Mouse (Mus musculus) brain, embryonic 18.5 days (tissue): Measurements from ENCODE around the gene Olfr56.

Experiments used
- DNase-seq: peaks from one replicate; pipeline ENCODE4 v3.0.0-alpha.2; 2012; ENCODE audit warnings: low read depth, low spot score

Gene Olfr56

DNA sequence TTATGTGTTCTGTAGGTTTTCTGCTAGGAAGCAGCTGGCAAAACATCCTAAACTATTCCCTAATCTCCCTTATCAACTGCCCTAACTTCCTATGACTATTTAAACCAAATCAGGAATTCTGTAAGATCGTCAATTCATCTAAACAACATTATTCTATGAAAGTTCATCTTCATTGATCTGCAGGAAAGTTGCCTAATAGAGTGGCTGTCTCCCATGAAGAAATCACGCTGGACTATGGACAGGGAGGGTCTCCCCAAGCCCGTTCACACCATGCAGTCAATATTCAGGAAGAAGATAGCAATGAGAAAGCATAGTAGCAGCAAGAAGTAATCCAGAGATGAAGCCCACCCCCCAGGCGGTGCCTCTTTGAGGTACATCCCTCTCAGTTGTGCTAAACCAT is 112.5 kb downstream of the Olfr56 start:
- DNase-seq = no peak

DNA sequence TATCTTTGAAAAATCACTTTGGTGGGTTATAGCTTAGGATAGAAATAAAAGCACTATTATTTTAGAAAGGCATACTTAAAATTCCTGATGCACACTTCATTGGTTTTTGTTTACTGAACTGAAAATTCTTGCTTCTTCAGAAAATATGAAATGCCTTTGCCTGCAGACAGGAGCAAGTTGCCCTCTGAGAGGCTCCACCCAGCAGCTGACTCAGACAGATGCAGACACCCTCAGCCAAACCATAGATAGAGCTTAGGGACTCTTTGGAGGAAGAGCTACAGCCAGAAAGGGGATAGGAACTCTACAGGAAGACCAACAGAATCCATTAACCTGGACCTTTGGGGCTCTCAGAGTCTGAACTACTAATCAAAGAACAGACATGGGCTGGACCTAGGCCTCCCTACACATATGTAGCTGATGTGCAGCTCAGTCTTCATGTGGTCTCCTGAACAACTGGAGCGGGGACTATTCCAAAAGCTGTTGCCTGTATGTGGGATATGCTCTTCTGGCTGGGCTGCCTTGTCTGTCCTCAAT is 113.4 kb downstream of the Olfr56 start:
- no peak for DNase-seq

- DNase-seq = no peak
Observed at GRCm38 (mm10) chr11:49092786-49093185, 114.1 kb downstream of the Olfr56 start.

DNA sequence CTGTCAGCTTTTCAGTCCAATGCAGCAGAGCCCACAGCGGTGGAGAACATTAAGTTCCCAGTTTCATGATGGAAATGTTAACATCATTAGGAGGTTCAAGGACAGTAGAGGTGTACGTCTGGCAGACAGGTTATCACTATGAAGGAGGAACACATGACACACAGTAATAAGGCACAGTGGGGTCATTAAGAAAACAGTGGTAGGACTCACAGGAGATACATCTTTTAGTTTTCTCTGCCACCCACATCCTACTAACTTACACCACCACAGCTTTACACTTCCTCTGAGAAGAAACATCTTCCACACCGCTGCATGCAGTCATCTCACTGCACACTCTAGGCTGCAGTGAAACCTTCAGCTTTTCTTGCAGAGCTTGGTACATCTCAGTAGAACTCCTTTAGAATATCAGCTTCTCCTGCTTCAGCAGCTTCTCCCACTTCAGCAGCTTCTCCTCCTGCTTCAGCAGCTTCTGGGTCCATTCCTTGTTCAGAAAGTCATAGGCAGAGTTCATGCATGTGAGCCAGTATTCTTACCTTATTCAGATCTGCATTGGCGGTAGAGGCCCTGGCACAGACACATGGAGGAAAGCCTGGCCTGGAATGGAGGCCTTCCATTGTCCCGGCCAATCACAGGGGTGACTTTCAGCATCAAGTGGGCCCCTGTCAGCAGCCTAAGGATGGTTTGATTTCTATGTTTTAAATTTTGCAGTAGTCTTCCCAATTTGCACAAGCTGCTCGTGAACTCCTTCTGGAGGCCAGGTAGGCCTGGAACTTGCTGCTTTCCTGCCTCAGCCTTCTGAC is 115.4 kb downstream of the Olfr56 start:
- no peak for DNase-seq

DNA sequence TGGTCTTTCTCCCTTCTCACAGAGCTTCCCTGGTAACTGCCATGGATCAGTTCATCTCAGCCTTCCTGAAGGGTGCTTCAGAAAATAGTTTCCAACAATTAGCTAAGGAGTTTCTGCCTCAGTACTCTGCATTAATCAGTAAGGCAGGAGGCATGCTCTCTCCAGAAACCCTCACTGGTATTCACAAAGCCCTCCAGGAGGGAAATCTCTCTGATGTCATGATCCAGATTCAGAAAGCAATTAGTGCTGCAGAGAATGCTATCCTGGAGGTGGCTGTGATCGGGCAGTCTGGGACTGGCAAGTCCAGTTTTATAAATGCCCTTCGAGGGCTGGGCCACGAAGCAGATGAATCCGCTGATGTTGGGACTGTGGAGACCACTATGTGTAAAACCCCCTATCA is 116.7 kb downstream of the Olfr56 start:
- no peak for DNase-seq

- DNase-seq = no peak
Observed at GRCm38 (mm10) chr11:49100409-49100808, 121.7 kb downstream of the Olfr56 start.

DNA sequence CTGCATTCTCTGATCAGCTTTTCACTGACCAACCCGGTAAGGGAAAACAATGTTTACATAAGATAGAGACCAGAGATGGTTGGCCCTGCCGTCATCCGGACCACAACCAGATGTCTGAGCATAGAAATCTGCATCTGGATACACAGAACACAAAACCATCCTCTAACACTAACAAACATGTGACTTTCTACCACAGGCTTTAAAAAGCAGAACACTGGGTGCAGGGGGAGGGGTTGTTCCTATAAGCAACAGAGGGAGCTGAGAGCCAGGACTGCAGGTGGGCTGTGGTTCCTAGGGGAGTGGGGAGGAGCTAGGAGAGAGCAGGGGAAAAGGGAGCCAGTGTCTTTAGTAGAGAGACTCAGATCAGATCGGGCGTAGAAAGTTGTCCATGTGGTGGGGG is 122.8 kb downstream of the Olfr56 start:
- no peak for DNase-seq

- DNase-seq = peak; percentile 67
Observed at GRCm38 (mm10) chr11:49103047-49103693, 124.5 kb downstream of the Olfr56 start.

DNA sequence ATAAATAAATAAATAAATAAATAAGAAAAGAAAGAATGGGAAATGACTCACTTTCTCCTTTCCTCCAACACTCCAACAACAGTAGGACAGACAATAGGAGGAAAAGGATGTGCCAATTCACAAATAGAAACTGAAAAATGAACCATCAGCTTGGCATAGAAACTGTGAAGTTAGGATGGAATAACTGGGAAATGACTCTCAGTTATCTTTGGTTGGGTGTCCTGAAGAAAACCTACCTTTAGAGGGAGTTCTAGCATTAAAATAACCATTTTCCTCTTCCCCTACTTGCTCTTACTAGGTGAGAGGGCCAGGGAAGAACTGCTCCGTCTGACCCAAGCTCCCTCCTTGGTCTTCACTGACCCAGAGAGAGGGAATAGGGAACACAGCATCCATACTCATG is 127.1 kb downstream of the Olfr56 start:
- no peak for DNase-seq

DNA sequence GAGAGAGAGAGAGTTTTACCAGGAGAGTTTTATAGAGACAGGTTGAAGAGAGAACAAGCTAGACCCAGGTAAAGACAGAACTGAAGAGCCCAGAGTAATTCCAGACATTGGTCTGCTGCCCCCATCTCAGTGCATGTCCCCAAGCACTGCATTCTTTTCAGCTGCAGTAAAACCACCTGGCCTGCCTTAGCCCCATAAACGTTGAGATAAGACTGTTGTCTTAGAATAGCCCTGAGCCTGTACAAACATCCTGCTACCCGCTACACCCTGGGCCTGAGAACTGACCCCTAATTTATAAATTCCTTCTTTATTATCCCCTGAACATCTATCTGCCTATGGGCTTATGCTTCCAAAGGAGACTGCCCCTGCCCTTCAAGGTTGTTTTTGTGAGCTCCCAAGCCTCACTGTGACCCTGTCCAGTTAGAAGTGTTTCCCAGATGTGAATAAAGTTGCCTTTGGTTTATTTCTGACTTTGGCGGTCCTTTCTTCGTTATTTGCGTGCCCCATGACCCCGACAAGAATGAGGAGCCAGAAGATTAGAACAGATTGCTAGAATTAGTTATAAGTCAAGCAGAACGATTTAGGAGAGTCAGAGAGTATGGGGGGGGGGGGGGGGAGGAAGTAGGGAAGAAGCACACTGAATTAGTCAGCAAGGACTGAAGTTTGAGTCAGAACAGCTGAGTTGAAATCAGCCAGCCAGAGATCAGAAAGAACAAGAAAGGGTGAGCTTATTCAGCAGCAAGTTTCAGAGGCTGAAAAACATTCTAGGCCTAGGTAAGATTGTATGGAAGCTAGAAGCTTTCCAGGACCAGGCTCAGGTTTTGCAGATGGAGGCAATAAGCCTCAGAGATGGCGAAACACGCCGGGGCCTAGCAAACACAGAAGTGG is 129.2 kb downstream of the Olfr56 start:
- no peak for DNase-seq

- no peak for DNase-seq
Observed at GRCm38 (mm10) chr11:49108833-49109232, 130.1 kb downstream of the Olfr56 start.

GRCm38 (mm10) chr11:49111000-49111399 is 132.3 kb downstream of the Olfr56 start:
- DNase-seq = no peak

DNA sequence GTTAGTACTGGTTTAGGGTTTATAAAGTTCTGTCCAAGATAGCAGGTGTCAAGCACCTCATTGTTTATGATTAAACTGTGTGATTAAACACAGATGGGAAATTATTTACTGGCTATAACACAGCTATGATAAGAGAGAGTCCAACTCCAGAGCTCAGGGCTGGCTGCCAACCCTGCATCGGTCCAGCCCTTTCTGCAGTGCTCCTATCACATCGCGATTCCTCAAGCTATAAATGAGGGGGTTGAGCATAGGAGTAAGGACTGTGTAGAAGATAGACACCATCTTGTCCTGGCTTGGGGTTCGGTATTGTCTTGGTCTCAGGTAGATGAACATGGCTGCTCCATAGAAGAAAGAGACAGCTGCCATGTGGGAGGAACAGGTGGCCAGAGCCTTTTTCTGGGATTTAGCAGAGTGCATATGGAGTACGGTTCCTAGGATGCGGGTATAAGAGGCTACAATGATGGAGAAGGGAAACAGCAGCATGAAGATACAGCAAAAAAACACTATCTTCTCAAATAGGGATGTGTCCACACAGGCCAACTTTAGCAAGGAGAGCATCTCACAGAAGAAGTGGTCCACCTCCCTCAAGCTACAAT is 134.0 kb downstream of the Olfr56 start:
- DNase-seq = no peak

- no peak for DNase-seq
Observed at GRCm38 (mm10) chr11:49114158-49114557, 135.5 kb downstream of the Olfr56 start.

DNA sequence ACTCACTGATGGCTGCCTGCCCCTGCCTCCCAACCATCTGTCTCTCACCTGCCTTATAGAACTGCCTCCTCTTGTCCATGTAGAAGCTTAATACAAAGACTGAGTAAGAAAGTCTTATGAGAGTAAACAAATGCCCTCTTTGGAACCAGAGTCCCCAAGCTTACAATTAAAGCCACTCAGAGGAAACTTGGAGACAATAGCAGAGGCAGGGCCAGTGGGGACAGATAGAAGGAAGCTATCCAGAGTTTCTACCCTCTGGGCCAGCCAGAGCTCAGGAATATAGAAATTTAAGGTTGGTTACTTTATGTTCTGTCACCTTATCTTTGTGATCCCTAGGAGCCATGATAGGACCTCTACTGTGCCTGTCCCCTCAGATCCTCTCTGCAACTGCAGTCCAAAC is 136.1 kb downstream of the Olfr56 start, which contains the start of gene Olfr1396:
TSS of gene Olfr1396 (minus strand) at position 101 of the 400 bp plus-strand sequence.
- DNase-seq = no peak

DNA sequence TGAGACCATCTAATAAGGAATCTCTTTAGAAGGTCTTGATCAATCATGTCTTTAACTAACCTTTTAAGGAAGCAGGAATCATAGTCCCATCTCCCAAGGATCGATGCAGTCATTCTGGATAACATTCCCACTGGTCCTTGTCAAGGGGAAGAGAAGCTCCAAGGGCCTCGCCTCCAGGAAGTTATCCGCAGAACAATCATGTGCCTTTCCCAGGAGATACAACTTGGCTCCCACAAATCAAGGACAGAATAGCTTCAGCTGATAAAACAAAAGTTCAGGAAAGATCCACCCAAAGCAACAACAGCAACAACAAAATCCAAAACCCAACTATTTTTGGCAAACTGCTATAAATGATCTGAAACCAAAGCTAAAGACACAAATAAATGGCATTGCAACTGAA is 140.9 kb downstream of the Olfr56 start:
- DNase-seq = no peak

- DNase-seq = no peak
Observed at GRCm38 (mm10) chr11:49124169-49124568, 145.5 kb downstream of the Olfr56 start.

GRCm38 (mm10) chr11:49141974-49142373 is 163.3 kb downstream of the Olfr56 start, which contains the start of gene Olfr1395:
TSS of gene Olfr1395 (plus strand) at chr11:49142274.
- no peak for DNase-seq

DNA sequence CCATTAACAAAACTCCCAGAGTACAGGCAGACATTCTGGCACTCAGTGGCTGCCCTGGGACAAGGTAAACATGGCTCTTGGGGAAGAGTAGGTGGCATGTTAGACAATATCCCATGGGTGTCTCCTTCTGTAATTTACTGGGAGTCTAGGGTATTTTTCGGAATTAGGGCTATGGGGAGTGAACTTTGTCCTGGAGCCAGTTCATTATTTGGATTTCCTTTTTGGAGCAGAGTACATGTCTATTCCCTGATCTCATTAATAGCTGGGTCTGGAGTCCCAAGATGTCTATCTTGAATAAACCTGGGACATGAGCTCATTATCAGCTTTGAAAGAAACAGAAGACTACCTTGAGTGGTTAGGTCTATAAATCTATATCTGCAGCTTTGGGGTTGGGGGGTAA is 175.4 kb downstream of the Olfr56 start, which contains the start of gene Olfr1394:
TSS of gene Olfr1394 (plus strand) at position 301 of the 400 bp plus-strand sequence.
- DNase-seq = no peak

- no peak for DNase-seq
Observed at GRCm38 (mm10) chr11:49156821-49157814, 178.4 kb downstream of the Olfr56 start.
